Mouse (Mus musculus) erythroblast, embryonic 14.5 days (primary cell): ENCODE results near the gene Usp45.

Experiments used
- GATA1 ChIP-seq: IDR thresholded peaks from 2 replicates; pipeline ENCODE4 v1.6.1; 2012; ENCODE audit warnings: low read length, inconsistent platforms, mixed read lengths
- TAL1 ChIP-seq: IDR thresholded peaks from 3 replicates; pipeline ENCODE4 v1.6.1; 2012; ENCODE audit warnings: low read length, inconsistent platforms, mixed read lengths

DNA sequence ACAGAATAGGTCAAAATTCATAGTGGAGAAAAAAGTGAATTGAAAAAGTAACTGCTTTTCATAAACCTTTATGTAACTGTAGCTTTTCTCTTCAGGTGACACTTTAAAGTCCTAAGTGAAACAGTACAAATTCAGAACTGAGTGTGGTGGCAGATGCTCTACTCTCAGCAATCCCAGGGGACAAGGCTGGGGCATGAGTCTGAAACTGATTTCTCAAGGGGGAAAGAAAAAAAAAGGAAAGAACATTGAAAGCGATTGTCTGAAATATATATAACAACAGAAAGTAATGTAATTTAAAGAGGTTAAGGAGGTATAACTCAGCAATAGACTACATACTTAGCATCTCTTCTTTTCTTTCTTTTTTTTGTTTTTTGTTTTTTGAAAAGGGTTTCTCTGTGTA is 98.3 kb downstream of the Usp45 start:
- TF ChIP-seq TAL1 (no peak), GATA1 (no peak)
